Mouse (Mus musculus) MEL (cell line): ENCODE data around the gene Mpzl1. TPM values are rescaled to one million over a fixed set of nuclear protein-coding genes. Genes with fewer than 3 reads are reported as not detected.
A peak's percentile ranks its signal among the peaks of the same experiment; 100 is the strongest.

Experiments
- DNase-seq: peaks from one replicate; pipeline ENCODE4 v3.0.0; 2011; ENCODE audit warnings: low read depth, low spot score
- H3K27ac ChIP-seq: 2 replicates; pipeline ENCODE4 v1.5.1; 2012; ENCODE audit warnings: low read depth, mild to moderate bottlenecking, control low read depth, low read length, moderate library complexity; ENCODE audit not compliant: control insufficient read depth
- H3K27me3 ChIP-seq, 2 experiments: fragments of 150-350 bp in 1 of 2; sonication (generic) in 1 of 2; 2 replicates each; pipeline ENCODE4 v1.6.1; 2012; ENCODE audit warnings: low read length in 2 of 2, mild to moderate bottlenecking in 2 of 2, improper control_type of control experiment in 1 of 2, moderate library complexity in 1 of 2; ENCODE audit not compliant: insufficient read depth in 2 of 2, control insufficient read depth in 1 of 2
- H3K36me3 ChIP-seq, 2 experiments: 2 replicates each; pipeline ENCODE4 v1.6.1; 2012 to 2014; ENCODE audit warnings: low read length in 2 of 2, improper control_type of control experiment in 1 of 2, inconsistent platforms in 1 of 2, mild to moderate bottlenecking in 1 of 2; ENCODE audit not compliant: insufficient read depth in 2 of 2, control insufficient read depth in 1 of 2
- H3K4me1 ChIP-seq, 2 experiments: fragments of 150-350 bp in 1 of 2; sonication (generic) in 1 of 2; 2 replicates each; pipeline ENCODE4 v1.6.1; 2012; ENCODE audit warnings: low read length in 2 of 2, improper control_type of control experiment in 1 of 2, mild to moderate bottlenecking in 1 of 2; ENCODE audit not compliant: insufficient read depth in 2 of 2, control insufficient read depth in 1 of 2
- H3K4me3 ChIP-seq, 2 experiments: fragments of 150-350 bp in 1 of 2; sonication (generic) in 1 of 2; 2 replicates each; pipeline ENCODE4 v1.5.1; 2012; ENCODE audit warnings: low read depth in 2 of 2, low read length in 2 of 2, mild to moderate bottlenecking in 2 of 2, moderate library complexity in 2 of 2, control low read depth in 1 of 2, improper control_type of control experiment in 1 of 2; ENCODE audit not compliant: control insufficient read depth in 1 of 2, insufficient read depth in 1 of 2
- H3K79me2 ChIP-seq: 2 replicates; pipeline ENCODE4 v1.6.1; 2012; ENCODE audit warnings: mild to moderate bottlenecking, low read length, moderate library complexity; ENCODE audit not compliant: control insufficient read depth, poor library complexity, insufficient read depth
- H3K9ac ChIP-seq: 2 replicates; pipeline ENCODE4 v1.6.1; 2012; ENCODE audit warnings: low read depth, mild to moderate bottlenecking, control low read depth, low read length, moderate library complexity; ENCODE audit not compliant: control insufficient read depth, poor library complexity, severe bottlenecking
- H3K9me3 ChIP-seq: fragments of 150-350 bp; sonication (generic); replicated peaks from 2 replicates; pipeline ENCODE4 v1.6.1; 2012; ENCODE audit warnings: mild to moderate bottlenecking, low read length, improper control_type of control experiment, moderate library complexity; ENCODE audit not compliant: insufficient read depth
- E2F4 ChIP-seq: IDR thresholded peaks from 2 replicates; pipeline ENCODE4 v1.6.1; 2011; ENCODE audit warnings: low read depth, low read length, improper control_type of control experiment, borderline replicate concordance
- ETS1 ChIP-seq: IDR thresholded peaks from 2 replicates; pipeline ENCODE4 v1.6.1; 2012; ENCODE audit warnings: low read depth, mild to moderate bottlenecking, inconsistent platforms, low read length, improper control_type of control experiment, moderate library complexity
- GABPA ChIP-seq: IDR thresholded peaks from 2 replicates; pipeline ENCODE4 v1.6.1; 2012; ENCODE audit warnings: low read depth, mild to moderate bottlenecking, inconsistent platforms, low read length, improper control_type of control experiment, moderate library complexity
- GATA1 ChIP-seq: IDR thresholded peaks from 2 replicates; pipeline ENCODE4 v1.6.1; 2011; ENCODE audit warnings: low read depth, low read length, improper control_type of control experiment
- MAFK ChIP-seq: IDR thresholded peaks from 2 replicates; pipeline ENCODE4 v1.6.1; 2011; ENCODE audit warnings: low read depth, mild to moderate bottlenecking, low read length, improper control_type of control experiment, borderline replicate concordance
- MAX ChIP-seq: IDR thresholded peaks from 2 replicates; pipeline ENCODE4 v1.6.1; 2011; ENCODE audit warnings: low read length, improper control_type of control experiment
- MXI1 ChIP-seq: IDR thresholded peaks from 2 replicates; pipeline ENCODE4 v1.6.1; 2011; ENCODE audit warnings: mild to moderate bottlenecking, low read depth, low read length, improper control_type of control experiment
- MYC ChIP-seq: IDR thresholded peaks from 2 replicates; pipeline ENCODE4 v1.6.1; 2011; ENCODE audit warnings: low read depth, mild to moderate bottlenecking, low read length, improper control_type of control experiment, moderate library complexity
- POLR2AphosphoS5 ChIP-seq: IDR thresholded peaks from 2 replicates; pipeline ENCODE4 v1.6.1; 2012; ENCODE audit warnings: low read depth, borderline replicate concordance, mild to moderate bottlenecking, inconsistent platforms, low read length, moderate library complexity, mixed read lengths
- RCOR1 ChIP-seq: IDR thresholded peaks from 2 replicates; pipeline ENCODE4 v1.6.1; 2012; ENCODE audit warnings: low read depth, mild to moderate bottlenecking, inconsistent platforms, low read length, improper control_type of control experiment
- SMC3 ChIP-seq: IDR thresholded peaks from 2 replicates; pipeline ENCODE4 v1.6.1; 2011; ENCODE audit warnings: low read depth, low read length, improper control_type of control experiment
- TAL1 ChIP-seq: IDR thresholded peaks from 2 replicates; pipeline ENCODE4 v1.6.1; 2012; ENCODE audit warnings: mild to moderate bottlenecking, inconsistent platforms, low read length, moderate library complexity, mixed read lengths
- TCF12 ChIP-seq: IDR thresholded peaks from 2 replicates; pipeline ENCODE4 v1.6.1; 2014; ENCODE audit warnings: low read depth, mild to moderate bottlenecking, inconsistent platforms, low read length, improper control_type of control experiment, moderate library complexity
- ZMIZ1 ChIP-seq: IDR thresholded peaks from 2 replicates; pipeline ENCODE4 v1.6.1; 2012; ENCODE audit warnings: low read depth, mild to moderate bottlenecking, inconsistent platforms, low read length, improper control_type of control experiment, moderate library complexity
- ZNF384 ChIP-seq: IDR thresholded peaks from 2 replicates; pipeline ENCODE4 v1.6.1; 2012; ENCODE audit warnings: low read depth, mild to moderate bottlenecking, inconsistent platforms, low read length, improper control_type of control experiment
- polyA plus RNA-seq, 2 experiments: library from polyadenylated mRNA; stranded (reverse) in 1 of 2; unstranded in 1 of 2; fragments of >175 nt in 1 of 2; fragments of >200 nt in 1 of 2; gene quantifications; 2 replicates each; pipeline versions ENCODE4 v1.2.1 to v1.2.4; 2012; ENCODE audit warnings: low replicate concordance in 2 of 2, low read depth in 1 of 2; ENCODE audit not compliant: insufficient read length in 2 of 2, insufficient read depth in 1 of 2, missing spikeins in 1 of 2
- total RNA-seq: library from RNA; depleted of rRNA; stranded (reverse); fragments of 300-350 nt; gene quantifications from 2 replicates; pipeline ENCODE4 v1.2.3, GENCODE M21; 2012

Gene Mpzl1
- total and polyA plus RNA-seq, 3 experiments = 3.2 to 19.8 TPM; not detected in 1

GRCm38 (mm10) chr1:165587845-165588244 lies 46.5 kb downstream of the Mpzl1 start:
- no peak overlapping the region for H3K4me3 ChIP-seq
- H3K27me3 ChIP-seq = no peaks in the 10 kb centered on the region
- H3K36me3 ChIP-seq = no peaks in the 10 kb centered on the region
- TF ChIP-seq MAFK (no peak), ETS1 (no peak), MYC (no peak), SMC3 (no peak), GATA1 (no peak), POLR2AphosphoS5 (no peak), ZMIZ1 (no peak), MXI1 (no peak), MAX (no peak), TAL1 (no peak), GABPA (no peak)
- TF ChIP-seq, all 39 proteins: peak for 0
- Histone ChIP-seq H3K9me3 (no peaks in the 10 kb centered on the region), H3K4me1 (no peaks in the 10 kb centered on the region), H3K79me2 (no peaks in the 10 kb centered on the region), H3K9ac (no peak overlapping the region), H3K27ac (no peak overlapping the region)
- DNase-seq = no peak

- Histone ChIP-seq H3K4me1 (0 out of 4 replicates have a peak, but pooled peaks cover 0 to 5% of the 10 kb centered on the region in 2 experiments), H3K4me3 (no peak overlapping the region), H3K79me2 (no peaks in the 10 kb centered on the region), H3K36me3 (no peaks in the 10 kb centered on the region; a peak in 1 of 4 replicates), H3K9me3 (no peaks in the 10 kb centered on the region), H3K9ac (no peak overlapping the region), H3K27ac (no peak overlapping the region), H3K27me3 (no peaks in the 10 kb centered on the region)
- DNase-seq = peak; percentile 35
- TF ChIP-seq MYC (no peak), MXI1 (no peak), ZNF384 (no peak), TAL1 (no peak), RCOR1 (no peak), ETS1 (no peak), E2F4 (no peak), TCF12 (no peak)
These were observed 48.0 kb downstream of the Mpzl1 start for GRCm38 (mm10) chr1:165586366-165586765.
